ENCODE assay signal across 8 mouse cellular contexts in genomic region chr9:41122390-41123110, GRCm38 (mm10). TPM values are rescaled to one million over a fixed set of nuclear protein-coding genes. Genes with fewer than 3 reads are reported as not detected.
DNase-seq lines count a peak whose midpoint lies in the region; ATAC-seq and TF ChIP-seq lines count a peak whose summit lies in the region.

No protein-coding gene starts in this region.

- no peak overlapping the region for H3K9ac ChIP-seq in heart, embryonic 14.5 days (ENCODE audit: low read length)

- ATAC-seq in heart, embryonic 14.5 days (ENCODE audit: insufficient number of reproducible peaks, insufficient read depth, low FRiP score, low read depth), result no peak; the same call in 1 of the 2 replicates
- ATAC-seq in activated CD4-positive, CD25-positive, alpha-beta regulatory T cell, adult 4 months, result no peak

- H3K4me2 ChIP-seq in heart, embryonic 14.5 days (ENCODE audit: low read length), result peak overlapping the region; percentile 26; the same call in 1 of the 2 replicates

- TF ChIP-seq CTCF in lung, adult 2 months (IDR thresholded peaks at IDR 0.05; ENCODE audit: insufficient read depth, low read length), result no peak

- no peaks in the 10 kb centered on the region for H3K27me3 ChIP-seq in heart, embryonic 14.5 days (ENCODE audit: control insufficient read depth, insufficient read depth, low read length)

- H3K4me1 ChIP-seq in lung, adult 2 months (ENCODE audit: control insufficient read depth, insufficient read depth, low read length), result peaks cover 4% of the 10 kb centered on the region; the same call in 1 of the 2 replicates
- peaks cover 29 to 37% of the 10 kb centered on the region in 2 experiments for H3K4me1 ChIP-seq in heart, embryonic 14.5 days (ENCODE audit: control insufficient read depth in 2 of 2, insufficient read depth in 2 of 2, low read length in 2 of 2)

- no peaks in the 10 kb centered on the region for H3K9me3 ChIP-seq in heart, embryonic 14.5 days (ENCODE audit: control insufficient read depth, low read length)

- 41% methylated on average over 11 of the region's 11 CpGs for WGBS in lung, adult 2 months
- 50% methylated on average over 11 of the region's 11 CpGs for WGBS in heart, embryonic 14.5 days

- H3K36me3 ChIP-seq in heart, embryonic 14.5 days (ENCODE audit: control insufficient read depth, insufficient read depth, low read length), result no peaks in the 10 kb centered on the region

- no peak for TF ChIP-seq POLR2A in lung, adult 2 months (IDR thresholded peaks at IDR 0.05; ENCODE audit: borderline replicate concordance, extremely low read depth, low read depth, low read length)

- peak overlapping the region; percentile 46 for H3K27ac ChIP-seq in heart, embryonic 14.5 days (replicated peaks in 1 of 2; ENCODE audit: control insufficient read depth in 1 of 2, insufficient read depth in 1 of 2, low read depth in 2 of 2, low read length in 2 of 2)

- no peak overlapping the region for H3K4me3 ChIP-seq in lung, adult 2 months (replicated peaks; ENCODE audit: extremely low read depth, low read depth, low read length)
- no peak overlapping the region for H3K4me3 ChIP-seq in heart, embryonic 14.5 days (ENCODE audit: control insufficient read depth in 1 of 2, insufficient read depth in 1 of 2, low read depth in 1 of 2, low read length in 2 of 2)

- DNase-seq in adrenal gland, adult 2 months, result peak; percentile 52
- no peak for DNase-seq in adrenal gland, adult 18-20 months (ENCODE audit: low spot score in 2 of 2)
- peak; percentile 29 to 48 for DNase-seq in lung, adult 18-20 months
- DNase-seq in lung, adult 2 months, result no peak
- DNase-seq in lung, postnatal 14 days, result peak; percentile 40
- no peak for DNase-seq in spleen, postnatal 14 days (ENCODE audit: low spot score in 2 of 2)

RNA-seq across cellular contexts. Expression of gene Ubash3b, which starts 38.9 kb away (rescaled TPM):
- 1 to 10 TPM; 1.9 to 2.5 TPM for total RNA-seq in adrenal gland, adult 2 months (2021)
- 1.1 and 2.1 TPM in 2 replicates for polyA plus RNA-seq in adrenal gland, adult 2 months (2012; rRNA removed)
- 1 to 10 TPM; 2.0 to 2.7 TPM for total RNA-seq in adrenal gland, adult 18-20 months (2021)
- 3.4 and 5.4 TPM in 2 replicates for polyA plus RNA-seq in lung, adult 2 months (2012; rRNA removed)
- 9.6 and 10.4 TPM in 2 replicates for polyA plus RNA-seq in heart, embryonic 14.5 days (2014; fragmentation: Nextera tagmentation; extraction: Ambion mirVana)
- 10 to 100 TPM; 18.3 to 25.0 TPM for polyA plus RNA-seq in activated CD4-positive, CD25-positive, alpha-beta regulatory T cell, adult 4 months (2017; shearing (Covaris generic))

Comparison
In these comparisons a context has a peak if more than half of its experiments do, and no peak if none do; other contexts are left out.
1. DNase-seq: peak in adrenal gland, adult 2 months (single experiment), lung, adult 18-20 months (2 of 2) and lung, postnatal 14 days (single experiment); none in adrenal gland, adult 18-20 months (0 of 2), lung, adult 2 months (single experiment) and spleen, postnatal 14 days (0 of 2).